Mouse (Mus musculus) embryonic facial prominence, embryonic 10.5 days (tissue): ENCODE results near the gene Gm20696. TPM values are rescaled to one million over a fixed set of nuclear protein-coding genes. Genes with fewer than 3 reads are reported as not detected.

Experiments
- DNase-seq: peaks from one replicate; pipeline ENCODE4 v3.0.0-alpha.2; 2017; ENCODE audit warnings: low spot score
- H3K27ac ChIP-seq: fragments of 300-500 bp; sonication (generic); replicated peaks from 2 replicates; pipeline ENCODE4 v1.5.1; 2016; ENCODE audit warnings: mild to moderate bottlenecking
- H3K27me3 ChIP-seq: fragments of 300-500 bp; sonication (generic); replicated peaks from 2 replicates; pipeline ENCODE4 v1.6.1; 2016; ENCODE audit warnings: low read depth, mild to moderate bottlenecking; ENCODE audit not compliant: poor library complexity, severe bottlenecking
- H3K36me3 ChIP-seq: fragments of 300-500 bp; sonication (generic); replicated peaks from 2 replicates; pipeline ENCODE4 v1.6.1; 2016; ENCODE audit warnings: mild to moderate bottlenecking, moderate library complexity
- H3K4me1 ChIP-seq: fragments of 300-500 bp; sonication (generic); 2 replicates; pipeline ENCODE4 v1.6.1; 2016
- H3K4me3 ChIP-seq: fragments of 300-500 bp; sonication (generic); 2 replicates; pipeline ENCODE4 v1.5.1; 2016; ENCODE audit warnings: mild to moderate bottlenecking, moderate library complexity
- H3K9me3 ChIP-seq: fragments of 300-500 bp; sonication (generic); 2 replicates; pipeline ENCODE4 v1.6.1; 2016; ENCODE audit warnings: mild to moderate bottlenecking
- WGBS: fragments of 180-500 bp; shearing (Covaris S2); methylation state at CpG from one replicate; pipeline ENCODE4 v1.1.7; 2016; 5-methylcytosine and 5-hydroxymethylcytosine counted together
- polyA plus RNA-seq: library from polyadenylated mRNA; unstranded; fragments of >200 nt; fragmentation: Nextera tagmentation; extraction: Ambion mirVana; gene quantifications from 2 replicates; pipeline ENCODE4 v1.2.1, GENCODE M21; 2016

The Gm20696 gene
- polyA plus RNA-seq, 1 experiment from 2014 or later, result 4.5 TPM

DNA sequence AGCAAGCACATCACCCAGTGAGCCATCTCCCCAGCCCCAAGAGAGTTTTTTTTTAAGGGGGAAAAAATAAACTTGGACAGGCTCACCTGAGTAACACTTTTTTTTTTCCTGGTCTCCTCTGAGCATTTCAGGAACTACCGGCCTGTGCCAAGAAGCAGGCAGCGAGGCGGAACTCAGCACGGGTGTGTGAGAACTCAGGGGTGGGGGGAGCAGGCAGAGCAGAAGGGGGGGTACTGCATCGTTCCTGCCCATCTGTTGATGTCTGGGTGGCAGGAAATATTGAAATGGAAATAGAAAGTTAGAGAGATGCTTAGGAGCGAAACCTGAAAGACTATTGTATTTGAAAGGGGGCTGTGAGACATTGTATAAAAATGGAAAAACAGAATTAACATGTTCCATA is 290.7 kb downstream of the Gm20696 start:
- H3K9me3 ChIP-seq, result no peaks in the 10 kb centered on the region
- no peak overlapping the region for H3K4me3 ChIP-seq
- H3K27ac ChIP-seq, result no peak overlapping the region; the same call in 1 of the 2 replicates
- DNase-seq, result no peak
- peaks cover 46% of the 10 kb centered on the region for H3K4me1 ChIP-seq
- 69% methylated on average over 6 of the region's 6 CpGs for WGBS
- H3K27me3 ChIP-seq, result no peaks in the 10 kb centered on the region
- H3K36me3 ChIP-seq, result peaks cover 10% of the 10 kb centered on the region; the same call in 1 of the 2 replicates

DNA sequence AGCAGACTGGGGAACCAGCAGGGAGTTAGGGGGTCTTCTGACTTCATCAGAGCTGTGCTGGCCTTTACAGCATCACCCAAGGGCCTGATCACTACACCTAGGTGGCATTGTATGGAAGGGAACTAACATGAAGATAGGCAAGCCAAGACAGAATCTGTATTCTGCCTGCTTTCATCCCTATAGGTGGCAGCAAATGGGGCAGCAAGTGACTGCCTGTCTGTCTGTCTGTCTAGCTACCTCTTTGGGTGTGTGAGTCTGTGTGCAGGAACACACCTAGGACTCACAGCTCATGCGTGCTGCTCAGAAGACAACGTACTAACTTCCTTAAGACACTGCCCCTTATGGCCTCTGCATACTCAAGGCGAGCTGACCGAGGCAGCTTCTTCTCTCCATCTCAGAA is 291.2 kb downstream of the Gm20696 start:
- no peak overlapping the region for H3K4me3 ChIP-seq
- 84% methylated on average over 4 of the region's 4 CpGs for WGBS
- H3K27me3 ChIP-seq, result no peaks in the 10 kb centered on the region
- no peak for DNase-seq
- peaks cover 10% of the 10 kb centered on the region; the same call in 1 of the 2 replicates for H3K36me3 ChIP-seq
- H3K27ac ChIP-seq, result no peak overlapping the region; the same call in 1 of the 2 replicates
- H3K9me3 ChIP-seq, result no peaks in the 10 kb centered on the region
- H3K4me1 ChIP-seq, result peaks cover 46% of the 10 kb centered on the region

DNA sequence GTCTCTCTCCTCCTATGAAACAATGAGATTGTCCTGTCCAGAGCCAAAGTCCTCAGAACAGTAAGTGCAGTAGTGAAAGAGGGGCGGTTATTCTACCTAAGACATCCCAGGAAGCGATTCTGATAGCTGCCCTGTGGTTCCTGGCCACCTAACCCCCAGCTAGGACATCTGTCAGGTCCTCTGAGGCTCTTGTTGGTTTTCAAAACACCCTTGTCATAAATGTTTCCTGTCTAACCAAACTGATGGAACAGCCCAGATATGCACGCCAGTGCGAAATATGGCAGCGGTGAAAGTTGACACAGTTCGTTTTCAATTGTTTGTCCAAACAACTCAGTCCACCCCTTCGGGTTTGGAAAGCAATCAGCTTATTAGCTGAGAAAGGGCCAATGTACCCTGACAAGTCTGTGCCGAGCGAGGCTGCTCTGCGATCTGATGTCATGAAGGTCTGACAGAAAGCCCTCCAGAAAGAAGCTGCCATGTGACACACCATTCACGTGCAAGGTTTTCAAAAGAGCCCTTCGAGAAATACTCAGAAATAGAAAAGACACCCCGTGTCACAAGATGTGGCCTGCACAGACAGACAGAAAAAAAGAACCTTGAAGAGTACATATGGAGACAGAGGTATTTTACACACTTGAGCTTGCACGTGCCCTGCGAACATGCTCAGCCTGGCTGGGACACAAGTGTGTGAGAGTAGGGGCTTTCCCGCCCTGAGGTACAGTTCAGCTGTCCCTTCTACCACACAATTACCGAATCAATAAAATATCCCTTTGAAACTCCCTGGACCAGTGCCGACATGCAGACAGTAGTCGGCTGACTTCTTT is 291.9 kb downstream of the Gm20696 start:
- H3K36me3 ChIP-seq, result 0 out of 2 replicates have a peak, but pooled peaks cover 10% of the 10 kb centered on the region
- H3K9me3 ChIP-seq, result no peaks in the 10 kb centered on the region
- no peak for DNase-seq
- H3K4me3 ChIP-seq, result no peak overlapping the region
- 0 out of 2 replicates have a peak overlapping the region, but pooled peaks have one; percentile 1 for H3K27ac ChIP-seq
- peaks cover 48% of the 10 kb centered on the region for H3K4me1 ChIP-seq
- no peaks in the 10 kb centered on the region for H3K27me3 ChIP-seq
- 78% methylated on average over 19 of the region's 19 CpGs for WGBS

DNA sequence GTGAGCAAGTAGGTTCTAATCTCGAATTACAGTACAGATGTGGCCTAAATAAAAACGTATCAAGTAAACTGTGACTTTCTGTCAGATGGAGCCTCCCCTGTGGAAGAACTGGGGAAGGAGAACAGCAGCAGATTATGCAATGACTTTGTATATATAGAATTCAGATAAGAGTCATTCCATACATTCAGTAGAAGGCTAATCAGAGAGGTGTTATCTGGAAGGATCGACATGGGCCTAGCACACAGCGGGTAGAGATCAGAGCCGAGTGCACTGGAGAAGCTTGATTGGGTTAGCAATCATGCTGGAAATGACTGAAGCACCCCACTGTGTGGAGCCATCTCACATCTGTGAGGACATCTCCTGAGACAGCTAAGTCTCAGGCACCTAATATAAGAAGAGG is 294.2 kb downstream of the Gm20696 start:
- no peak for DNase-seq
- H3K4me3 ChIP-seq, result no peak overlapping the region
- WGBS, result 87% methylated on average over 5 of the region's 5 CpGs
- H3K27me3 ChIP-seq, result no peaks in the 10 kb centered on the region
- H3K36me3 ChIP-seq, result 0 out of 2 replicates have a peak, but pooled peaks cover 10% of the 10 kb centered on the region
- no peaks in the 10 kb centered on the region for H3K9me3 ChIP-seq
- peaks cover 34% of the 10 kb centered on the region for H3K4me1 ChIP-seq
- H3K27ac ChIP-seq, result no peak overlapping the region

DNA sequence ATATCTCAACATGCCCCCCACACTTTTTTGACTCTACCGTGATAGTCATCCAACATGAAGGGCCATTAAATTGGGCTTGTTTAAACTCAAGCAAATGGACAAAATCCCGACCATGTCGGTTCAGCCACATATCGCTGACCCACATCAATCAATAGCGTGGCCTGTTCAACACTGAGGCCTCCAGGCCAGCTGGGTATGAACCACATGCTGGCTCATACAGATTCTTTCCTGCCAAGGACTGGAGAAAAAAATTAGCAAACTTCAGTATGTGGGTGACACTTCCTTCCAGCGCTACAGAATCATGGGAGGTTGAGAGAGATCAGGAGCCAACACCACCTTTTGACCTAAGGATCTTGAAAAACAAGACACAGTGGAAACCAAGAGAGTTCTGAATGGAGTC is 294.6 kb downstream of the Gm20696 start:
- Histone ChIP-seq H3K4me3 (no peak overlapping the region), H3K4me1 (peaks cover 30% of the 10 kb centered on the region), H3K9me3 (no peaks in the 10 kb centered on the region), H3K27me3 (no peaks in the 10 kb centered on the region), H3K27ac (no peak overlapping the region), H3K36me3 (0 out of 2 replicates have a peak, but pooled peaks cover 10% of the 10 kb centered on the region)
- WGBS, result 88% methylated on average over 6 of the region's 6 CpGs
- DNase-seq, result no peak

DNA sequence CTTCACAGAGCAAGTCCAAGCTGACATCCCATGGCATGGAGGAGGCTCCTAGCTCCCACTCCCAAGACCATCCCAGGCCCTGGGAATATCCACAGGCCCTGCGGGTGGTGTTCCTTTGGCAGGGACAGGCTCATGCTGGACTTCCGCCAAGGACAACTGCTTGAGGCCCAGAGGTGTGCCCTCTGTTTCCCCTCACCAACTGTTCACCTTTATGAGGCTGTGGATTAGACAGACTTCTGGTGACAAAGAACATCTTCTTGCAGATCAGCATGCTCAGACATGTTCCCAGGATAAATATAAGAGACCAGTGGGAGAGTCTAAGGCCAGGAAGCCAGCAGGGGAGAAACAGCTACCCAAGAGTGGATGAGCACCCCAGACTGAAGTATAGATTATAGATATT is 296.7 kb downstream of the Gm20696 start:
- WGBS, result 95% methylated on average over 2 of the region's 2 CpGs
- no peak for DNase-seq
- Histone ChIP-seq H3K4me1 (peaks cover 12% of the 10 kb centered on the region), H3K27ac (no peak overlapping the region), H3K27me3 (no peaks in the 10 kb centered on the region), H3K9me3 (no peaks in the 10 kb centered on the region), H3K4me3 (no peak overlapping the region), H3K36me3 (0 out of 2 replicates have a peak, but pooled peaks cover 10% of the 10 kb centered on the region)

DNA sequence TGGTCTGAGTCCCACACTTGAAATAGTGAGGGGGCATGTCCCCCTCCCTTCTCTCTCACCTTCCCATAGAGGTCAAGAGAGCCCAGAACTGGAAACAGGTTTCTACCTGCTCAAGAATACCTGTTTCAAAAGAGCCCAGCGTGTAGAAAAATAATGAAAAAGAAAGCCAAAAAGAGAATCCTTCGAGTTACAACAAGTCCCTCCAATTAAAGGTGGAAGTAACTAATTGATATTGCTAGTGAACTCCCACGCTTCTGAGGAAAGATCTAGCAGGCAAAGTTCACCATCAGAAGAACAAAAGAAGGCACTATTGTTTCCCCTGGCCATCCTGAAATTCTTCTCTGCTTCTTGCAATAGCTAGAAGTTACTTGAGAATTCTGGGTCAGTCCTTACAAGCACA is 297.4 kb downstream of the Gm20696 start:
- no peaks in the 10 kb centered on the region for H3K27me3 ChIP-seq
- peaks cover 5% of the 10 kb centered on the region for H3K4me1 ChIP-seq
- 85% methylated on average over 3 of the region's 3 CpGs for WGBS
- H3K4me3 ChIP-seq, result no peak overlapping the region
- H3K9me3 ChIP-seq, result no peaks in the 10 kb centered on the region
- H3K27ac ChIP-seq, result no peak overlapping the region
- 0 out of 2 replicates have a peak, but pooled peaks cover 10% of the 10 kb centered on the region for H3K36me3 ChIP-seq
- DNase-seq, result no peak

DNA sequence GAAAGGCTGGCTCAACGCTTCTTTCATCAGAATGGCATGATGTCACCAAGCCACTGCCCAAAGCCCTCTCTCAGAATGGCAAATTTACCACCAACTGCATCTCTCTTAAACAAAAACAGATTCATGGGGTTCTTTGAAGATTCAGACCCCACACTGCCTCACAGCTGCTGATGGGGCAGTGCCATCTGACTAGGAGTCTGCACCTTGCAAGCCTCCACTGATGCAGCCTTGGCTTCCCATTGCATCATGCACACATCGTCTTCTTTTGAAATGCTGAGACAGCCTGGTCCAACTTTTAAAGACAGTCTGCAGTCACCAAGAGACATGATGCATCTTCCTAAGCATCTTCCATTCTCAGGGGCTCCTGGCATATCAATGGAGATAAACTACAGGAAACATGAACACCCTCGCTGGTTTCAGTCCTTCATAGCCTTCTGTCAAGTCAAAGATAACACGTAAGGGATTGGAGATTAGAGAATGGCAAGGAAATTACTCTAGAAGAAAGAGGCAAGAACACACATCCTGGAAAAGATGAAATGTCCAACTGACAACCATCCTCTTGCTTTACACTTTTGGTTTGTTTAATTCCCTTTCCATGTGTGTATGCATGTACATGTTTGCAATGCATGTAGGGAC is 298.4 kb downstream of the Gm20696 start:
- DNase-seq, result no peak
- Histone ChIP-seq H3K36me3 (0 out of 2 replicates have a peak, but pooled peaks cover 8% of the 10 kb centered on the region), H3K4me1 (peaks cover 3% of the 10 kb centered on the region; the same call in 1 of the 2 replicates), H3K9me3 (no peaks in the 10 kb centered on the region), H3K27ac (no peak overlapping the region), H3K27me3 (no peaks in the 10 kb centered on the region), H3K4me3 (no peak overlapping the region)
- 85% methylated on average over 4 of the region's 4 CpGs for WGBS

DNA sequence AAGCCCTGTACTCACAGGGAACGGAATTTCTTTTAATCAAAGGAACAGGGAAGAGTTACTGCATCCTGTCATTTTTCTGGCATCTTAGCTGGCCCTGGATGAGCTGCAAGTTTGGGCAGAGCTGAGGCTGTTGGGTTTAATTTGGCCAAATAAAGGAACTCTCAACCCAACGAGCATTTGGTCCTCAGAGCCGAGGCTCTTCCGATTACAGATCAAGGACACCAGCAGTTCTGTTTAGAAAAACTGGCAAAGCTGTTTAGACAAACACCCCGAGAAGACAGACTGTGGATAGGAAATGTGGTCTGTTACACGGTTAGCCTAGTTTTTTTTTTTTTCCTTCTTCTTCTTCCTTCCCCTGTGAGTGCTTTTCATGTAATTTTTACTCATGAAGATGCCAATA is 302.1 kb downstream of the Gm20696 start:
- Histone ChIP-seq H3K4me3 (no peak overlapping the region), H3K27me3 (no peaks in the 10 kb centered on the region), H3K4me1 (no peaks in the 10 kb centered on the region), H3K27ac (no peak overlapping the region), H3K36me3 (no peaks in the 10 kb centered on the region), H3K9me3 (no peaks in the 10 kb centered on the region)
- DNase-seq, result no peak
- 78% methylated on average over 6 of the region's 6 CpGs for WGBS

DNA sequence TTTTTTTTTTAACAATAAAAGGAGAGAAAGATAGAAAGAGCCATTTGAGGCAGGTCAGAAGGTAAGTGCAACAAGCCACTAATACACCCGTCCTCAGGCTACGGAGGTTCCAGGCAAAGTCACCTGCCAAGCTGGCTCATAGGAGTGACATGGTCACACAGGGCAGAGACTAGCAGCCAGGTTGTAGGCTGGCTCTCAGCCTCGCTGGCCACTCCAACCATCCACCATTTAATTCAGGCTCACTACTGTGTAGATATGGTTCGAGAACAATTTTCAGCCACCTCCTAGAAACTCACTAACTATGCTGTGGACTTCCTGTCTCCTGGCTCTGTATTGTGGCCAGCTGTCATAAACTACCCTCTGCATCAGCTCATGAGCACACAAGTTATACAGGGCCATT is 306.0 kb downstream of the Gm20696 start:
- H3K36me3 ChIP-seq, result no peaks in the 10 kb centered on the region
- H3K9me3 ChIP-seq, result no peaks in the 10 kb centered on the region
- DNase-seq, result no peak
- no peak overlapping the region for H3K4me3 ChIP-seq
- H3K27ac ChIP-seq, result no peak overlapping the region
- H3K4me1 ChIP-seq, result no peaks in the 10 kb centered on the region
- H3K27me3 ChIP-seq, result no peaks in the 10 kb centered on the region
- WGBS, result 89% methylated on average over 4 of the region's 4 CpGs

DNA sequence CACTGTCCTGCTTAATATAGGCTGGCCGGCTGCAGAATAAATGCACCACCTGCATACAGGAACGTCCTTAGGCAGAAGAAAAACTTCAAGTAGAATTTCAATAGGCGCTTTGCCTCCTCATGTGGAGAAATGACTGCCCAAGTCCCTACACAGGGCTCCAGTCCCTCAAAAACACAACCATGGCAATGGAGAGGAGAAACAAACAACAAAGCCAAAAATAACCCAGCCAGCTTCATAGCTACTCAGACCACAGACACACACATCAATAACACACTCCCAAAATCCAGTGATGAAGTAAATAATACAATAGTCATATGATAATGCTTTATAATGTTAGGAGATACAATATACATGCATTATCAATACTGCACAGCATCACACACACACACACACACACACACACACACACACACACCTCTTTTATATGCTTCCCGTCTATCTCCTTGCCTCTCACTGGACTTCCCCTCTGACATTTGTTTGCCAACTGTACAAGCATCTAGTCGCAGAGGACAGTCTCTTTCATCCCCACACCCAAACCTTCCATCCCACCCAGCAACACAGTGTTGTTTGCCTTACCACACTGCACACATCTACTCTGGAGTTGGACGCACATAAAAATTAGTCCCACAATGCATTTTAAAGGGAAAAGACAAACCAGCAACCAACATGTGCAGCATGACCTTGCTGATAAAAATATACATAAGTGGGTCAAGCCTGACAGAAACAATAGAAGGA is 306.7 kb downstream of the Gm20696 start:
- no peak overlapping the region for H3K4me3 ChIP-seq
- no peak overlapping the region for H3K27ac ChIP-seq
- H3K36me3 ChIP-seq, result no peaks in the 10 kb centered on the region
- no peaks in the 10 kb centered on the region for H3K9me3 ChIP-seq
- H3K4me1 ChIP-seq, result no peaks in the 10 kb centered on the region; the same call in 1 of the 2 replicates
- H3K27me3 ChIP-seq, result no peaks in the 10 kb centered on the region
- DNase-seq, result no peak
- WGBS, result 91% methylated on average over 6 of the region's 6 CpGs

DNA sequence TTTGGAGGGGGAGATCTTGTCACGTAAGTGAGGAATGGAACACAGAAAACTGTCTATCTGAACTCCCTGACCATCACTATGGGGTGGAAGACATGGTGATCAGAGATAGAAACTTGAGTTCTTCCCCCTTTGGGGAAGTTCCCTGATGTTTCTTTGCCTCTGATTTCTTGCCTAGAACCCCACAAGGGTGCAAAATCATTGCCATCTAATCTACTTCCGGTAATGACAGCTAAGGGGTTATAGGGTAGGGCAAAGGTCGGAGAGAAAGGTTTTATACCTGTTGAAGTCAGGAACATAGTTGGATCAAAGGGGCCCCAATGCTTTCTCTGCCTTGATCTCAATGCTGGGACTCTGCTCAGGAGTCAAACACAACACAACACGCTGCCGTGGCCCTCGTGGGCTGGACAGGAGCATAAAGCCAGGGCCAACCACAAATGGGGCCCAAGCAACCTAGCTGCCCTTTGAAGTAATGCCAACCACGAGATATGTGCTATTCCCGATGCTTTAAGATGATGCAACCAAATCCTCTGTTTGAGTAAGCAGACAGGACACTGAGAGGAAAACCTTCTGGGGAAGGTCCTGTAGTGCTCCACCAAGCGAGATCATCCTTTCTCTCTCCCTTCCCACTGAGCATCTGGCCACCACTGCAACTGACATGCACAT is 307.4 kb downstream of the Gm20696 start:
- Histone ChIP-seq H3K27ac (no peak overlapping the region), H3K4me3 (no peak overlapping the region), H3K36me3 (no peaks in the 10 kb centered on the region), H3K27me3 (no peaks in the 10 kb centered on the region), H3K9me3 (no peaks in the 10 kb centered on the region), H3K4me1 (peaks cover 8% of the 10 kb centered on the region; the same call in 1 of the 2 replicates)
- whole genome bisulfite sequencing, result 88% methylated on average over 9 of the region's 9 CpGs
- DNase-seq, result no peak
